Mouse (Mus musculus): ENCODE measurements around the gene Gm19668.
"Not testable (repeated sequence)": the region's sequence is repeated elsewhere in the genome, so short reads cannot be mapped to it uniquely, and the experiment has no call there.

Gene Gm19668

DNA sequence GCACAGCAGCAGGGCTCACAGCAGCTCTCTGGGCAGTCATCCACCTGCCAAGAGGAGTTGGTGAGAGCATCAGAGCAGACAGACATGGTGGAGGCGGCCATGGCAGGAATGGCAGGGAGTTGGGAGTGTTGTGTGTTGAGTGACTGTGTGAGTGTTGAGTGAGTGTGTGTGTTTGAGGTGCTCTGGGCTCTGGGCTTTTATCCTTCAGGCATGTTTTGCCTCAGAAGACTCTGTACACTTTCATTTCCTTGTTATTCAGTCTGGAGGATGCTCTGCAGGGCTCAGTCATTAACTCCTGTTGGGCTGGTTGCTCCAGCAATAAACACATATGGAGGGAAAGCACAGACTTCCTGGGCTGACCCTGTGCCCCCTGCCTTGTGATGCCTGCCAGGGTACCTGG is 27.7 kb downstream of the Gm19668 start, which contains the start of gene Gm3238:
Gm3238 (minus strand) TSS at position 101 of the 400 bp plus-strand sequence.
- DNase-seq (ENCODE audit: low read depth, low spot score), result not testable (repeated sequence)

DNA sequence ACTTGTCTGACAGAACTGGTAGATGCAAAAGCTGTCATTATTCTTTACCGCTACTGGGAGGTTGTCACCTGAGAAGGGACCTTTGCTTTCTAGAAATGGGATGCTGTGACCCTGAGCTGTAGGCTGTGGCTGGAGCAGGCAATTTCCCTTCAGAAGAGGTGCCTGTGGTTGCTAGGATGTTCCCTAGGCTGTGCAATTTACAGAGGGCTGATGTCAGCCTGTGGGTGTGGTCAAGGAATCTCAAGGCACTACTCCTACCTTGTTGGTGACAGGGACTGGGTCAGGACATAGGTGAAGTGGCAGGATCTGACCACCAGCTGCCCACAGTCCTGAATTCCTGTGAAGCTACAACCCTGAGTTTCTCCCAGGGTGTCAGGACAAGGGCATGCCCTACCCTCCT is 29.2 kb downstream of the Gm19668 start:
- DNase-seq (ENCODE audit: low read depth, low spot score), result no peak

DNA sequence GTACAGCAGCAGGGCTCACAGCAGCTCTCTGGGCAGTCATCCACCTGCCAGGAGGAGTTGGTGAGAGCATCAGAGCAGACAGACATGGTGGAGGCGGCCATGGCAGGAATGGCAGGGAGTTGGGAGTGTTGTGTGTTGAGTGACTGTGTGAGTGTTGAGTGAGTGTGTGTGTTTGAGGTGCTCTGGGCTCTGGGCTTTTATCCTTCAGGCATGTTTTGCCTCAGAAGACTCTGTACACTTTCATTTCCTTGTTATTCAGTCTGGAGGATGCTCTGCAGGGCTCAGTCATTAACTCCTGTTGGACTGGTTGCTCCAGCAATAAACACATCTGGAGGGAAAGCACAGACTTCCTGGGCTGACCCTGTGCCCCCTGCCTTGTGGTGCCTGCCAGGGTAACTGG is 39.4 kb downstream of the Gm19668 start, which contains the start of gene Gm3233:
Gm3233 (minus strand) TSS at position 101 of the 400 bp plus-strand sequence.
- not testable (repeated sequence) for DNase-seq (ENCODE audit: low read depth, low spot score)

DNA sequence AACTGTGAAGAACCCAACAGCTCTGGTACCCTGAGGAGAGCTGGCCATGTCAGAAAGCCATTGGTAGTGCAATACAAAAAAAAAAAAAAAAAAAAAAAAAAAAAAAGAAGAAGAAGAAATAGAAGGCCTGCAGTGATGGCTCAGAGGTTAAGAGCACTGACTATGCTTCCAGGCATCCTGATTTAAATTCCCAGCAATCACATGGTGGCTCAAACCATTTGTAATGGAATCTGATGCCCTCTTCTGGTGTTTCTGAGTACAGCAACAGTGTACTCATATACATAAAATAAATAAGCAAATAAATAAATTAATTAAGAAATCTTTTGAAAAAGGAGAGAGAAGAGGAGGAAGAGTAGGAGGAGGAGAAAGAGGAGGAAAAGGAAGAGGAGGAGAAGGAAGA is 45.5 kb downstream of the Gm19668 start:
- no peak for DNase-seq (ENCODE audit: low read depth, low spot score)

DNA sequence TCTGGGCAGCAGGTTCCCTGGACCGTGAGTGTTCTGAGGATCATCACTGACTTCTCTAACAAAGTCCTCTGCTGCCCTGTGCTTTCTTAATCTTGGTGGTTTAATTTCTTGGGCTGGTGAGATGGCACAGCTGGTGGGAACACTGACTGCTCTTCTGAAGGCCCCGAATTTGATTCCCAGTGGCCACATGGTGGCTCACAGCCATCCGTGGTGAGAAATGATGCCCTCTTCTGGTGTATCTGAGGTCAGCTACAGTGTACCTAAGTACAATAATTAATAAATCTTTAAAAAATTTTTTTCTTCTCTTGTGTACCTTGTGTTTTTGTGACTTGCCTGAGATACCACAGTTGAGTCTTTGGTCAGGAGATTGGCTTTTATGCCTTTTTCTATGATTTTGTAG is 46.6 kb downstream of the Gm19668 start:
- not testable (repeated sequence) for DNase-seq (ENCODE audit: low read depth, low spot score)

DNA sequence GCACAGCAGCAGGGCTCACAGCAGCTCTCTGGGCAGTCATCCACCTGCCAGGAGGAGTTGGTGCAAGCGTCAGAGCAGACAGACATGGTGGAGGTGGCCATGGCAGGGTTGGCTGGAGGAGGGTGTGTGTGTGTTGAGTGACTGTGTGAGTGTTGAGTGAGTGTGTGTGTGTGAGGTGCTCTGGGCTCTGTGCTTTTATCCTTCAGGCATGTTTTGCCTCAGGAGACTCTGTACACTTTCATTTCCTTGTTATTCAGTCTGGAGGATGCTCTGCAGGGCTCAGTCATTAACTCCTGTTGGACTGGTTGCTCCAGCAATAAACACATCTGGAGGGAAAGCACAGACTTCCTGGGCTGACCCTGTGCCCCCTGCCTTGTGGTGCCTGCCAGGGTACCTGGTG is 47.7 kb downstream of the Gm19668 start, which contains the start of gene Gm9736:
Gm9736 (minus strand) TSS at position 101 of the 400 bp plus-strand sequence.
- DNase-seq (ENCODE audit: low read depth, low spot score), result not testable (repeated sequence)

DNA sequence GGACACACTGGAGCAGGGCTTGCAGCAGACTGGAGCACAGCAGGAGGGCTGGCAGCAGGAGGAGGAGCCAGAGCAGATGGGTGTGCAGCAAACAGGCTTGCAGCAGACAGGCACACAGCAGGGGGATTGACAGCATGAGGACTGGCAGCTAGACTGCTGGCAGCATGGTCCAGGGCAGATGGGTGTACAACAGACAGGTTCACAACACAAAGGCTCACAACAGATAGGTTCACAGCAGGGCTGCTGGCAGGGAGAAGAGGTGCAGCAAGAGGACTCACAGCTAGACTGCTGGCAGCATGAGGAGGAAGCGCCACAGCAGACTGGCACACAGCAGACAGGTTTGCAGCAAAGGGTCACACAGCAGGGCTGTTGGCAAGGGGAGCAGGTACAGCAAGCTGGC is 48.2 kb downstream of the Gm19668 start:
- not testable (repeated sequence) for DNase-seq (ENCODE audit: low read depth, low spot score)

Measured in retina, postnatal 7 days (tissue).